Mouse (Mus musculus) myocyte (in vitro differentiated cells): ENCODE measurements around the gene BC030499. TPM values are rescaled to one million over a fixed set of nuclear protein-coding genes. Genes with fewer than 3 reads are reported as not detected.

ENCODE experiments used
- H3K27me3 ChIP-seq: one replicate; pipeline ENCODE4 v1.6.1; 2011; ENCODE audit not compliant: control insufficient read depth, insufficient read depth, insufficient read length
- H3K36me3 ChIP-seq: one replicate; pipeline ENCODE4 v1.6.1; 2011; ENCODE audit not compliant: control insufficient read depth, insufficient read depth
- H3K4me2 ChIP-seq: one replicate; pipeline ENCODE4 v1.6.1; 2011; ENCODE audit warnings: low read depth, control low read depth
- H3K4me3 ChIP-seq: one replicate; pipeline ENCODE4 v1.5.1; 2011; ENCODE audit warnings: mild to moderate bottlenecking, control low read depth, moderate library complexity
- H3K79me2 ChIP-seq: one replicate; pipeline ENCODE4 v1.6.1; 2011; ENCODE audit not compliant: control insufficient read depth, insufficient read depth
- H3ac ChIP-seq: one replicate; pipeline ENCODE4 v1.6.1; 2011; ENCODE audit not compliant: control insufficient read depth, insufficient read length
- CEBPB ChIP-seq: IDR thresholded peaks from 2 replicates; pipeline ENCODE4 v1.6.1; 2011; ENCODE audit warnings: mild to moderate bottlenecking, moderate library complexity; ENCODE audit not compliant: poor library complexity, insufficient read depth, severe bottlenecking
- E2F4 ChIP-seq: IDR thresholded peaks from one replicate; pipeline ENCODE4 v1.6.1; 2011; ENCODE audit warnings: mild to moderate bottlenecking, control low read depth, moderate library complexity; ENCODE audit not compliant: insufficient read depth
- MAX ChIP-seq: IDR thresholded peaks from one replicate; pipeline ENCODE4 v1.6.1; 2011; ENCODE audit warnings: low read depth, mild to moderate bottlenecking, control low read depth
- MYOD1 ChIP-seq, 3 experiments: IDR thresholded peaks; one replicate each; pipeline ENCODE4 v1.6.1; 2011; ENCODE audit warnings: control low read depth in 2 of 3, low read depth in 2 of 3, mild to moderate bottlenecking in 2 of 3, moderate library complexity in 1 of 3; ENCODE audit not compliant: insufficient read length in 2 of 3, control insufficient read depth in 1 of 3
- MYOG ChIP-seq, 3 experiments: IDR thresholded peaks; one replicate each; pipeline ENCODE4 v1.6.1; 2011; ENCODE audit warnings: control low read depth in 2 of 3, low read depth in 2 of 3, mild to moderate bottlenecking in 2 of 3; ENCODE audit not compliant: insufficient read length in 2 of 3, control insufficient read depth in 1 of 3, insufficient read depth in 1 of 3
- POLR2A ChIP-seq: IDR thresholded peaks from one replicate; pipeline ENCODE4 v1.6.1; 2011; ENCODE audit warnings: low read depth, mild to moderate bottlenecking, control low read depth, moderate library complexity; ENCODE audit not compliant: insufficient read length
- REST ChIP-seq: IDR thresholded peaks from one replicate; pipeline ENCODE4 v1.6.1; 2011; ENCODE audit warnings: mild to moderate bottlenecking, control low read depth, moderate library complexity; ENCODE audit not compliant: insufficient read depth, insufficient read length
- SRF ChIP-seq: IDR thresholded peaks from one replicate; pipeline ENCODE4 v1.6.1; 2011; ENCODE audit warnings: low read depth; ENCODE audit not compliant: control insufficient read depth, insufficient read length
- TCF3 ChIP-seq: IDR thresholded peaks from one replicate; pipeline ENCODE4 v1.6.1; 2011; ENCODE audit warnings: low read depth, control low read depth; ENCODE audit not compliant: insufficient read length
- USF1 ChIP-seq: IDR thresholded peaks from one replicate; pipeline ENCODE4 v1.6.1; 2011; ENCODE audit warnings: low read depth, mild to moderate bottlenecking, control low read depth, moderate library complexity
- polyA plus RNA-seq: library from polyadenylated mRNA; unstranded; fragments of >200 nt; fragmentation: generic; extraction: Trizol; gene quantifications from one replicate; pipeline ENCODE4 v1.2.1, GENCODE M21; 2012; ENCODE audit warnings: missing spikeins

Gene BC030499
- polyA plus RNA-seq, 1 experiment = 0.20 TPM

GRCm38 (mm10) chr11:78344328-78344889 lies 53.8 kb downstream of the BC030499 start:
- Histone ChIP-seq H3K36me3 (no peaks in the 10 kb centered on the region), H3K27me3 (no peaks in the 10 kb centered on the region), H3K4me3 (peak overlapping the region; percentile 13), H3K79me2 (no peaks in the 10 kb centered on the region), H3ac (no peak overlapping the region), H3K4me2 (peak overlapping the region; percentile 84)
- TF ChIP-seq MYOG (IDR thresholded peaks at IDR 0.05; ENCODE audit: control insufficient read depth in 1 of 3, insufficient read depth in 1 of 3, insufficient read length in 2 of 3, low read depth in 2 of 3) (no peak), MAX (no peak), TCF3 (no peak), POLR2A (no peak), REST (no peak)

DNA sequence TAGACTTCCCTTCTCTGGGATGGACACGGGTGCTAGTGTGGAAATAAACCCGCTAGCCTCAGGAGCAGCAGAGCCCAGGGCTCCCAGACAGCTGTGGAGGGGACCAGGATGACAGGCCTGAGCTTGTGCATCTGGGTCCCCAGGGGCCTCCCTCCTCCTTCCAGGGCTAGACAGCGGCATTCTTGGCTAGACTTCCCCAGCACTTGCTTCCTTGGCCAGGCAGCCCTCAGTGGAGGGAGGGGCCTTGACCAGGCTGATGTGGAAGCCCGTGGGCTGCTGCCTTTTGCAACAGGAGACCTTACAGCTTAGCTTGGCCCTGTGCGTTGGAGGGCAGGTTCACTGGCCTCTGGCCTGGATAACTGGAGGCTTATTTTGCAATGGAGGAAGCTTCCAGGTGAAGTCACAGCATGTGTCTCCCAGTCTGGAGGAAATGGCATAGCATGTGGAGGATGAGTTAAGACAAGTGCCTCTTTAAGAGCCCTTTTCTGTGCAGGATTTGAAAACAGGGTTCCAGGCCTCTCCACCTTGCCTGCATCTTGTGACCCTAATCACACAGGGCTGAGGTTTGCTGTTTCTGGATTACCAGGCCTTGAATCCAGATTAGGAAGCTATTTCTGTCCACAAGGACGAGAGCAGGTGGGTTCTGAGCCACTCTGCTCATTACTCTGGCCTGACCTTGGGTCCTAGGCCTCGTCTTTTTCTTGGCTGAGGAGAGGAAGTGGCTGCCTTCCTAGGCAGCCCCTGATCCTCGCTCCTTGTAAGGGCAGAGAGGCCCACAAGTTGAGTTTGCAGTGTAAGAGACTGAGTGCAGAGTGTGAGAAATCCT lies 54.5 kb downstream of the BC030499 start:
- Histone ChIP-seq H3ac (no peak overlapping the region), H3K4me3 (no peak overlapping the region), H3K4me2 (peak overlapping the region; percentile 84), H3K79me2 (no peaks in the 10 kb centered on the region), H3K36me3 (no peaks in the 10 kb centered on the region), H3K27me3 (no peaks in the 10 kb centered on the region)
- TF ChIP-seq CEBPB (no peak), MYOG (IDR thresholded peaks at IDR 0.05; ENCODE audit: control insufficient read depth in 1 of 3, insufficient read depth in 1 of 3, insufficient read length in 2 of 3, low read depth in 2 of 3) (peak in 1 of 3 experiments; percentile 28), MYOD1 (IDR thresholded peaks at IDR 0.05; ENCODE audit: control insufficient read depth in 1 of 3, insufficient read length in 2 of 3, low read depth in 2 of 3) (peak in 1 of 3 experiments; percentile 2)

GRCm38 (mm10) chr11:78345801-78346200 lies 55.2 kb downstream of the BC030499 start:
- Histone ChIP-seq H3ac (no peak overlapping the region), H3K79me2 (no peaks in the 10 kb centered on the region), H3K27me3 (no peaks in the 10 kb centered on the region), H3K36me3 (no peaks in the 10 kb centered on the region), H3K4me2 (no peak overlapping the region), H3K4me3 (no peak overlapping the region)
- no peak for TF ChIP-seq USF1
- TF ChIP-seq E2F4 = no peak
- TF ChIP-seq SRF = no peak
- no peak for TF ChIP-seq MYOD1 (IDR thresholded peaks at IDR 0.05; ENCODE audit: control insufficient read depth in 1 of 3, insufficient read length in 2 of 3, low read depth in 2 of 3)
- TF ChIP-seq TCF3 = no peak
- no peak for TF ChIP-seq POLR2A
- TF ChIP-seq MAX = no peak
- TF ChIP-seq MYOG (IDR thresholded peaks at IDR 0.05; ENCODE audit: control insufficient read depth in 1 of 3, insufficient read depth in 1 of 3, insufficient read length in 2 of 3, low read depth in 2 of 3) = no peak

Other genes starting within 250 kb of the BC030499 start
- gene Eral1, start 210.5 kb upstream of the BC030499 start, polyA plus RNA-seq = 24.6 TPM
- 16.1 TPM for gene Fam222b, start 196.2 kb upstream of the BC030499 start, polyA plus RNA-seq
- 206 TPM for gene Traf4, start 125.3 kb upstream of the BC030499 start, polyA plus RNA-seq
- 9.6 TPM for gene Nek8, start 114.2 kb upstream of the BC030499 start, polyA plus RNA-seq
- gene Tlcd1, start 114.1 kb upstream of the BC030499 start, polyA plus RNA-seq = 17.4 TPM
- 3,571 TPM for gene Rpl23a, start 107.3 kb upstream of the BC030499 start, polyA plus RNA-seq
- 88.8 TPM for gene Rab34, start 102.4 kb upstream of the BC030499 start, polyA plus RNA-seq
- gene Proca1, start 97.4 kb upstream of the BC030499 start, polyA plus RNA-seq = 0.14 TPM
- 98.6 TPM for gene Sdf2, start 45.1 kb upstream of the BC030499 start, polyA plus RNA-seq
- 42.3 TPM for gene Supt6, start 44.9 kb upstream of the BC030499 start, polyA plus RNA-seq
- gene 2610507B11Rik, start 29.1 kb upstream of the BC030499 start, polyA plus RNA-seq = 65.8 TPM
- gene Spag5, start 10.7 kb downstream of the BC030499 start, polyA plus RNA-seq = 19.2 TPM
- 1.7 TPM for gene Aldoc, start 32.1 kb downstream of the BC030499 start, polyA plus RNA-seq
- gene Pigs, start 37.6 kb downstream of the BC030499 start, polyA plus RNA-seq = 50.2 TPM
- 24.8 TPM for gene Unc119, start 52.6 kb downstream of the BC030499 start, polyA plus RNA-seq
- gene Foxn1, start 95.7 kb downstream of the BC030499 start, polyA plus RNA-seq = 0.01 TPM
- 0.01 TPM for gene Slc13a2, start 131.4 kb downstream of the BC030499 start, polyA plus RNA-seq
- 7.5 TPM for gene Slc46a1, start 174.9 kb downstream of the BC030499 start, polyA plus RNA-seq
- gene Sarm1, start 206.9 kb downstream of the BC030499 start, polyA plus RNA-seq = 0.17 TPM
- not detected for gene Vtn, start 208.2 kb downstream of the BC030499 start, polyA plus RNA-seq
- gene Sebox, start 212.6 kb downstream of the BC030499 start, polyA plus RNA-seq = not detected
- gene Tmem199, start 221.3 kb downstream of the BC030499 start, polyA plus RNA-seq = 35.0 TPM
- gene Poldip2, start 221.4 kb downstream of the BC030499 start, polyA plus RNA-seq = 103 TPM
- 59.3 TPM for gene Tnfaip1, start 245.5 kb downstream of the BC030499 start, polyA plus RNA-seq
- 53.9 TPM for gene Ift20, start 245.5 kb downstream of the BC030499 start, polyA plus RNA-seq